Mouse (Mus musculus) bone marrow macrophage, adult 2 months (primary cell): ENCODE results near the gene Tnni2. TPM values are rescaled to one million over a fixed set of nuclear protein-coding genes. Genes with fewer than 3 reads are reported as not detected.

Source experiments
- H3K27ac ChIP-seq: 2 replicates; pipeline ENCODE4 v1.5.1; 2012; ENCODE audit warnings: low read depth, low read length; ENCODE audit not compliant: insufficient read depth
- H3K4me1 ChIP-seq: 2 replicates; pipeline ENCODE4 v1.6.1; 2012; ENCODE audit warnings: low read length; ENCODE audit not compliant: control insufficient read depth, insufficient read depth
- H3K4me3 ChIP-seq: 2 replicates; pipeline ENCODE4 v1.5.1; 2012; ENCODE audit warnings: mild to moderate bottlenecking, low read length, moderate library complexity; ENCODE audit not compliant: insufficient read depth
- CTCF ChIP-seq: IDR thresholded peaks from 2 replicates; pipeline ENCODE4 v1.5.1; 2012; ENCODE audit warnings: low read depth, mild to moderate bottlenecking, low read length, moderate library complexity
- POLR2A ChIP-seq: IDR thresholded peaks from 2 replicates; pipeline ENCODE4 v1.6.1; 2012; ENCODE audit warnings: mild to moderate bottlenecking, low read depth, low read length, borderline replicate concordance
- polyA plus RNA-seq: library from polyadenylated mRNA; stranded (reverse); fragments of >200 nt; gene quantifications from 2 replicates; pipeline ENCODE4 v1.2.4, GENCODE M21; 2012; ENCODE audit not compliant: missing spikeins, insufficient read depth, insufficient read length

Gene Tnni2
- polyA plus RNA-seq, 1 experiment = 10.2 TPM

GRCm38 (mm10) chr7:142471884-142472570 lies 30.4 kb downstream of the Tnni2 start:
- Histone ChIP-seq H3K4me1 (peaks cover 16% of the 10 kb centered on the region), H3K4me3 (no peak overlapping the region), H3K27ac (no peak overlapping the region)
- no peak for TF ChIP-seq POLR2A
- TF ChIP-seq CTCF = no peak

- Histone ChIP-seq H3K27ac (no peak overlapping the region), H3K4me3 (no peak overlapping the region), H3K4me1 (peaks cover 16% of the 10 kb centered on the region)
- TF ChIP-seq POLR2A (no peak), CTCF (no peak)
Measured at GRCm38 (mm10) chr7:142472936-142473335, 31.3 kb downstream of the Tnni2 start.

- Histone ChIP-seq H3K27ac (no peak overlapping the region), H3K4me3 (no peak overlapping the region), H3K4me1 (peaks cover 16% of the 10 kb centered on the region)
- TF ChIP-seq CTCF (no peak), POLR2A (no peak)
Measured at GRCm38 (mm10) chr7:142473476-142473875, 31.9 kb downstream of the Tnni2 start.

- TF ChIP-seq CTCF (no peak), POLR2A (no peak)
- Histone ChIP-seq H3K4me3 (no peak overlapping the region), H3K4me1 (peaks cover 16% of the 10 kb centered on the region), H3K27ac (no peak overlapping the region)
Measured at GRCm38 (mm10) chr7:142474799-142475198, 33.2 kb downstream of the Tnni2 start.

- TF ChIP-seq POLR2A (no peak), CTCF (no peak)
- H3K4me1 ChIP-seq = peaks cover 8% of the 10 kb centered on the region
- no peak overlapping the region for H3K27ac ChIP-seq
- no peak overlapping the region for H3K4me3 ChIP-seq
Measured at GRCm38 (mm10) chr7:142475641-142476040, 34.0 kb downstream of the Tnni2 start.

- H3K27ac ChIP-seq = no peak overlapping the region
- no peak overlapping the region for H3K4me3 ChIP-seq
- TF ChIP-seq CTCF = no peak
- no peak for TF ChIP-seq POLR2A
- H3K4me1 ChIP-seq = peaks cover 3% of the 10 kb centered on the region; the same call in 1 of the 2 replicates
Measured at GRCm38 (mm10) chr7:142476271-142476670, 34.7 kb downstream of the Tnni2 start.

- no peak for TF ChIP-seq CTCF
- TF ChIP-seq POLR2A = no peak
- Histone ChIP-seq H3K4me1 (no peaks in the 10 kb centered on the region), H3K4me3 (no peak overlapping the region), H3K27ac (no peak overlapping the region)
Measured at GRCm38 (mm10) chr7:142476795-142477452, 35.3 kb downstream of the Tnni2 start.

- TF ChIP-seq POLR2A (no peak), CTCF (no peak)
- no peaks in the 10 kb centered on the region for H3K4me1 ChIP-seq
- no peak overlapping the region for H3K4me3 ChIP-seq
- no peak overlapping the region for H3K27ac ChIP-seq
Measured at GRCm38 (mm10) chr7:142478001-142478400, 36.4 kb downstream of the Tnni2 start.

GRCm38 (mm10) chr7:142478574-142478973 lies 37.0 kb downstream of the Tnni2 start:
- Histone ChIP-seq H3K4me3 (no peak overlapping the region), H3K4me1 (no peaks in the 10 kb centered on the region), H3K27ac (no peak overlapping the region)
- TF ChIP-seq POLR2A (no peak), CTCF (no peak)

GRCm38 (mm10) chr7:142479307-142479706 lies 37.7 kb downstream of the Tnni2 start:
- Histone ChIP-seq H3K4me3 (no peak overlapping the region), H3K4me1 (no peaks in the 10 kb centered on the region), H3K27ac (no peak overlapping the region)
- no peak for TF ChIP-seq POLR2A
- no peak for TF ChIP-seq CTCF
